Comparison of ENCODE assay signal across 25 mouse cellular contexts in the genomic region with DNA sequence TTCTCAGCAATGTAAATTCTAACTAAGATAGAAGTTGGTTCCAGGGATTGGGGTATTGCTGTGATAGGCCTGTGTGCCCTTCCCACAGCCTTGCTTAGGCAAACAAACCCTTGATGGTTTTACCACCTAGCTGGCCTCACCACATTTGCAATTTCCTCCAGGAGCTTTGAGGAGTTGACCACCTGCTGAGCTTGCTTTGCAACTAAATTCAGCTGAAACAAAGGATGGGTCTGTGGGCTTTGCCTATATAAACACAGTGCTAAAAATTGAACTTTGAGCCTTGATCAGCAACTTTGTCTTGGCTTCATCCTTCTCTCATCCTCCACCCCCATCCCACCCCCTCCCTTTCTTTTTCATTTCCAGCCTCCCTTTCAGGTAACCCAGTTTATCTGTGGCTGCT.
"Had no signal": no experiment of that assay in that cellular context is flagged by ENCODE, and none has a peak within 500 bp of the region (broad histone marks: within the 10 kb centered on the region; RNA-seq: fewer than 3 reads in every experiment).

No protein-coding gene starts in this region.

- DNase-seq: gastrocnemius, adult 2 months; gastrocnemius, postnatal 14 days; gastrocnemius, postnatal 36 days; heart, adult 11 months; heart, adult 2 months; heart, postnatal 14 days; heart, postnatal 36 days; kidney, adult 11 months; kidney, adult 2 months; kidney, adult 9 months; kidney, postnatal 14 days; kidney, postnatal 36 days; liver; liver, embryonic 13.5 days had no signal

- H3K27ac ChIP-seq: gastrocnemius, adult 2 months; heart, adult 2 months; heart, embryonic 13.5 days; heart, embryonic 15.5 days; hindbrain, embryonic 13.5 days; hindbrain, embryonic 15.5 days; hindbrain, postnatal 0 days; kidney, embryonic 15.5 days; kidney, postnatal 0 days; left cerebral cortex, adult 2 months; limb, embryonic 10.5 days; limb, embryonic 12.5 days; liver, embryonic 13.5 days; liver, embryonic 15.5 days had no signal

- H3K4me3 ChIP-seq: gastrocnemius, adult 2 months; heart, adult 2 months; heart, embryonic 13.5 days; heart, embryonic 15.5 days; hindbrain, embryonic 13.5 days; hindbrain, embryonic 15.5 days; kidney, embryonic 15.5 days; left cerebral cortex, adult 2 months; limb, embryonic 10.5 days; limb, embryonic 12.5 days; liver, embryonic 13.5 days; liver, embryonic 15.5 days had no signal
